Mouse (Mus musculus) urinary bladder, postnatal 4 days (tissue): ENCODE measurements around the gene Mkrn2os.
"Not testable (repeated sequence)": the region's sequence is repeated elsewhere in the genome, so short reads cannot be mapped to it uniquely, and the experiment has no call there.

ENCODE experiments used
- DNase-seq, 2 experiments: peaks; one replicate each; pipeline ENCODE4 v3.0.0; 2021 to 2022; ENCODE audit warnings: low spot score in 2 of 2

The Mkrn2os gene

GRCm38 (mm10) chr6:115592458-115592857, at the start of gene Mkrn2os:
TSS of gene Mkrn2os (minus strand) at chr6:115592576.
- DNase-seq, result no peak

GRCm38 (mm10) chr6:115638188-115638587, 45.8 kb upstream of the Mkrn2os start:
- not testable (repeated sequence) for DNase-seq

GRCm38 (mm10) chr6:115634015-115634414, 41.6 kb upstream of the Mkrn2os start:
- no peak for DNase-seq

- DNase-seq, result no peak
Observed at GRCm38 (mm10) chr6:115631056-115631795, 38.9 kb upstream of the Mkrn2os start.

GRCm38 (mm10) chr6:115626121-115626520, 33.7 kb upstream of the Mkrn2os start:
- no peak for DNase-seq

GRCm38 (mm10) chr6:115620942-115621341, 28.6 kb upstream of the Mkrn2os start:
- no peak for DNase-seq

- DNase-seq, result no peak
Observed at GRCm38 (mm10) chr6:115619818-115620217, 27.4 kb upstream of the Mkrn2os start.

- no peak for DNase-seq
Observed at GRCm38 (mm10) chr6:115615983-115616382, 23.6 kb upstream of the Mkrn2os start.

GRCm38 (mm10) chr6:115613793-115614192, 21.4 kb upstream of the Mkrn2os start:
- no peak for DNase-seq

- DNase-seq, result no peak
Observed at GRCm38 (mm10) chr6:115610301-115610700, 17.9 kb upstream of the Mkrn2os start.

GRCm38 (mm10) chr6:115609121-115609520, 16.7 kb upstream of the Mkrn2os start:
- no peak for DNase-seq

- DNase-seq, result peak in 1 of 2 experiments; percentile 13
Observed at GRCm38 (mm10) chr6:115607429-115607828, 15.1 kb upstream of the Mkrn2os start.

GRCm38 (mm10) chr6:115606461-115606860, 14.1 kb upstream of the Mkrn2os start:
- peak in 1 of 2 experiments; percentile 13 for DNase-seq

- DNase-seq, result peak; percentile 80 to 85
Observed at GRCm38 (mm10) chr6:115601715-115602523, 9.5 kb upstream of the Mkrn2os start, which contains the start of gene Mkrn2. TSS of gene Mkrn2 (plus strand) at chr6:115601902.

- no peak for DNase-seq
Observed at GRCm38 (mm10) chr6:115601322-115601714, 8.9 kb upstream of the Mkrn2os start.

GRCm38 (mm10) chr6:115595667-115596066, 3.3 kb upstream of the Mkrn2os start:
- no peak for DNase-seq

- no peak for DNase-seq
Observed at GRCm38 (mm10) chr6:115594463-115594862, 2.1 kb upstream of the Mkrn2os start.

GRCm38 (mm10) chr6:115593252-115593651, 876 bp upstream of the Mkrn2os start:
- DNase-seq, result no peak

GRCm38 (mm10) chr6:115591692-115592359, 550 bp downstream of the Mkrn2os start:
- DNase-seq, result no peak

- no peak for DNase-seq
Observed at GRCm38 (mm10) chr6:115586321-115586720, 6.1 kb downstream of the Mkrn2os start.

GRCm38 (mm10) chr6:115584176-115584575, 8.2 kb downstream of the Mkrn2os start:
- no peak for DNase-seq

- DNase-seq, result peak in 1 of 2 experiments; percentile 14
Observed at GRCm38 (mm10) chr6:115583430-115584125, 8.8 kb downstream of the Mkrn2os start.
